Mouse (Mus musculus): ENCODE results near the gene Hif3a. TPM values are rescaled to one million over a fixed set of nuclear protein-coding genes. Genes with fewer than 3 reads are reported as not detected.

The Hif3a gene
- total and polyA plus RNA-seq, 3 experiments: 0.05 to 0.49 (median 0.08) TPM

DNA sequence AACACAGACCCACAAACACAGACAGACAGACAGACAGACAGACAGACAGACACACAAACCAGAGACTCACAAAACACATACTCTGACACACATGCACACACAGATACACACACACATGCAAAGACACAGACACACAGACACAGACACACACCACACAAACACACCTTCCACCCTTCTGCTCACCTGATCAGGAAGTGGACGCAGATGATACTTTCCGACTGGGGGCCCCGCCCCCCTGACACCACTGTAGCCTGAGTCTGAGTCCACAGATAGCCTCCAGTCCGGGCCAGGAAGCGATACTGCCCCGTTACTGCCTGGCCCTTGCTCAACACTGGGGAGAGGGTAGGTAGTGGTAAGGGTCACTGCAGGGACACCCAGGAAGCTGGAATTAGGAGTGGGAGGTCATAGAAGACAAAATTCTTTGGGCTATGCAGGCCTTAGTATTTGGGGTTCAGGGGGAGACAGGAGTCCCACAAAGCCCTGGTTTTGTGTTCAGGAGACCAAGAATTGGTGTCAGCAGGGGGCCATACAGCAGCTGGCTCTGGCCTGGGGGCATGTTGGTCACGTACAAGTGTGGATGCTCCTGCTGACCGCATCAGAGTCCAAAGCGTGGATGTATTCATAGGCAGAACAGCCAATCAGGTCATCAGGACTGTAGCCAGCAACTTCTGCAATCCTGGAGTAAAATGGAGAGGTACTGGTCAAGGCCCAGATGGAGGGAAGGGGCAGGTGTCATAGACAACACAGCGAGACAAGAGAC lies 13.6 kb downstream of the Hif3a start:
- Histone ChIP-seq H3K4me2 (ENCODE audit: insufficient read depth, low read depth, poor library complexity, severe bottlenecking) (no peak overlapping the region), H3K4me3 (replicated peaks in 1 of 3; ENCODE audit: low read depth in 2 of 3, low read length in 2 of 3, poor library complexity in 1 of 3) (no peak overlapping the region), H3K27ac (ENCODE audit: insufficient read depth, low read depth) (no peak overlapping the region), H3K27me3 (replicated peaks) (no peaks in the 10 kb centered on the region), H3K9me3 (replicated peaks; ENCODE audit: low read length) (peaks cover 3% of the 10 kb centered on the region), H3K79me2 (replicated peaks; ENCODE audit: control insufficient read depth, extremely low read depth, insufficient read depth, poor library complexity, severe bottlenecking) (no peaks in the 10 kb centered on the region), H3K9ac (ENCODE audit: insufficient read depth, low read depth) (no peak overlapping the region), H3K36me3 (replicated peaks in 1 of 2; ENCODE audit: control insufficient read depth in 1 of 2, insufficient read depth in 1 of 2, low read length in 1 of 2) (no peaks in the 10 kb centered on the region), H3K4me1 (ENCODE audit: control insufficient read depth in 1 of 2, insufficient read depth in 2 of 2) (peaks cover 3 to 16% of the 10 kb centered on the region in 2 experiments; a peak in 3 of 4 replicates)
- dilution Hi-C loops (cut with MboI; ENCODE audit: extremely low pct_ligation_motif_present, extremely low pct_unique_long_range_greater_than_20kb, low sequenced_read_pairs) (no loop called here), in situ Hi-C loops (cut with MboI; ENCODE audit: low pct_ligation_motif_present, low pct_unique_long_range_greater_than_20kb, low sequenced_read_pairs) (no loop called here)
- DNase-seq (ENCODE audit: extremely low read depth): no peak
- TF ChIP-seq BHLHE40 (IDR thresholded peaks at IDR 0.05; ENCODE audit: low read depth, low read length) (0 out of 2 replicates have a peak, but pooled peaks have one; percentile 9), USF1 (IDR thresholded peaks at IDR 0.05; ENCODE audit: low read depth, low read length) (no peak)

GRCm38 (mm10) chr7:17047041-17047682 lies 15.1 kb downstream of the Hif3a start:
- Histone ChIP-seq H3K9ac (ENCODE audit: insufficient read depth, low read depth) (no peak overlapping the region), H3K4me2 (ENCODE audit: insufficient read depth, low read depth, poor library complexity, severe bottlenecking) (no peak overlapping the region), H3K36me3 (replicated peaks in 1 of 2; ENCODE audit: control insufficient read depth in 1 of 2, insufficient read depth in 1 of 2, low read length in 1 of 2) (no peaks in the 10 kb centered on the region), H3K4me3 (replicated peaks in 1 of 3; ENCODE audit: low read depth in 2 of 3, low read length in 2 of 3, poor library complexity in 1 of 3) (no peak overlapping the region), H3K27ac (ENCODE audit: insufficient read depth, low read depth) (no peak overlapping the region), H3K27me3 (replicated peaks) (no peaks in the 10 kb centered on the region), H3K9me3 (replicated peaks; ENCODE audit: low read length) (peaks cover 2% of the 10 kb centered on the region), H3K79me2 (replicated peaks; ENCODE audit: control insufficient read depth, extremely low read depth, insufficient read depth, poor library complexity, severe bottlenecking) (no peaks in the 10 kb centered on the region), H3K4me1 (ENCODE audit: control insufficient read depth in 1 of 2, insufficient read depth in 2 of 2) (peaks cover 3 to 16% of the 10 kb centered on the region in 2 experiments; a peak in 3 of 4 replicates)
- in situ Hi-C loops (cut with MboI; ENCODE audit: low pct_ligation_motif_present, low pct_unique_long_range_greater_than_20kb, low sequenced_read_pairs): no loop called here
- dilution Hi-C loops (cut with MboI; ENCODE audit: extremely low pct_ligation_motif_present, extremely low pct_unique_long_range_greater_than_20kb, low sequenced_read_pairs): no loop called here
- DNase-seq (ENCODE audit: extremely low read depth): no peak
- TF ChIP-seq CHD2 (IDR thresholded peaks at IDR 0.05; ENCODE audit: low read length) (no peak), CHD1 (IDR thresholded peaks at IDR 0.05; ENCODE audit: low read depth, low read length) (no peak), PAX5 (IDR thresholded peaks at IDR 0.05; ENCODE audit: low read length) (no peak), ELF1 (IDR thresholded peaks at IDR 0.05; ENCODE audit: low read depth, low read length) (no peak), ETS1 (conservative IDR thresholded peaks at IDR 0.05; ENCODE audit: low read depth, low read length) (no peak), USF2 (conservative IDR thresholded peaks at IDR 0.05; ENCODE audit: low read depth, low read length) (no peak)

DNA sequence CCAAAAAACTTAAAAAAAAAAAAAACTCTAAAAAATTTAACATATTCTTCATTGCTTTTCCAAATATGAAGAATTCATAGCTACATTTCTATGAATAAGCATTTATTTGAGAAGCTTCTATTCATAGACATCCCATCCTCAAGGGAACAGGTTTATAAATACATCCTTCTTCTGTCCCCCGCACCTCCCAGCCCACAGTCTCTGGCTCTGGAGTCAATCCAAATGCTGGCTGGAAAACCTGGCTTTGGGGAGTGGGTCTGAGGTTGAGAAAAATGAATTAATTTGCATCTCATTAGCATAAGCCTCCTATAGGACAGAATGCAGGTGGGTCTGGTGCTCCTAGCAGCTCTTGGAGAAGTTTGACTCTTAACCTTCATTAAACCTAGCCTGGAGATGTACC lies 16.5 kb downstream of the Hif3a start:
- TF ChIP-seq POLR2AphosphoS2 (IDR thresholded peaks at IDR 0.05; ENCODE audit: low read depth, low read length): no peak
- no peak for TF ChIP-seq SIN3A (IDR thresholded peaks at IDR 0.05; ENCODE audit: low read length)
- TF ChIP-seq ZKSCAN1 (IDR thresholded peaks at IDR 0.05; ENCODE audit: borderline replicate concordance, low read depth, low read length): no peak
- no peak for TF ChIP-seq ZC3H11A (IDR thresholded peaks at IDR 0.05; ENCODE audit: low read depth, low read length)
- TF ChIP-seq USF2 (conservative IDR thresholded peaks at IDR 0.05; ENCODE audit: low read depth, low read length): no peak
- no peak for TF ChIP-seq TCF12 (IDR thresholded peaks at IDR 0.05; ENCODE audit: low read depth, low read length)
- no peak for TF ChIP-seq CHD2 (IDR thresholded peaks at IDR 0.05; ENCODE audit: low read length)
- TF ChIP-seq JUN (IDR thresholded peaks at IDR 0.05; ENCODE audit: insufficient read depth, low read depth, low read length): no peak
- no peak for TF ChIP-seq GABPA (IDR thresholded peaks at IDR 0.05; ENCODE audit: insufficient replicate concordance, low read depth, low read length)
- no peak for TF ChIP-seq JUND (conservative IDR thresholded peaks at IDR 0.05; ENCODE audit: low read depth, low read length)
- no peak for TF ChIP-seq RAD21 (IDR thresholded peaks at IDR 0.05; ENCODE audit: low read depth, low read length)
- TF ChIP-seq PAX5 (IDR thresholded peaks at IDR 0.05; ENCODE audit: low read length): no peak
- TF ChIP-seq POLR2A (IDR thresholded peaks at IDR 0.05; ENCODE audit: low read depth, low read length): no peak
- no peak for TF ChIP-seq TBP (conservative IDR thresholded peaks at IDR 0.05; ENCODE audit: low read depth, low read length)
- no peak for TF ChIP-seq KAT2A (IDR thresholded peaks at IDR 0.05; ENCODE audit: insufficient replicate concordance, low read length)
- no peak for TF ChIP-seq NRF1 (IDR thresholded peaks at IDR 0.05; ENCODE audit: low read depth, low read length)
- Histone ChIP-seq H3K9me3 (replicated peaks; ENCODE audit: low read length) (peaks cover 2% of the 10 kb centered on the region), H3K36me3 (replicated peaks in 1 of 2; ENCODE audit: control insufficient read depth in 1 of 2, insufficient read depth in 1 of 2, low read length in 1 of 2) (no peaks in the 10 kb centered on the region), H3K4me3 (replicated peaks in 1 of 3; ENCODE audit: low read depth in 2 of 3, low read length in 2 of 3, poor library complexity in 1 of 3) (no peak overlapping the region), H3K4me2 (ENCODE audit: insufficient read depth, low read depth, poor library complexity, severe bottlenecking) (no peak overlapping the region), H3K27me3 (replicated peaks) (no peaks in the 10 kb centered on the region), H3K4me1 (ENCODE audit: control insufficient read depth in 1 of 2, insufficient read depth in 2 of 2) (peaks cover 3 to 10% of the 10 kb centered on the region in 2 experiments; a peak in 3 of 4 replicates), H3K79me2 (replicated peaks; ENCODE audit: control insufficient read depth, extremely low read depth, insufficient read depth, poor library complexity, severe bottlenecking) (no peaks in the 10 kb centered on the region), H3K27ac (ENCODE audit: insufficient read depth, low read depth) (no peak overlapping the region), H3K9ac (ENCODE audit: insufficient read depth, low read depth) (no peak overlapping the region)
- DNase-seq (ENCODE audit: extremely low read depth): no peak
- dilution Hi-C loops (cut with MboI; ENCODE audit: extremely low pct_ligation_motif_present, extremely low pct_unique_long_range_greater_than_20kb, low sequenced_read_pairs): no loop called here
- in situ Hi-C loops (cut with MboI; ENCODE audit: low pct_ligation_motif_present, low pct_unique_long_range_greater_than_20kb, low sequenced_read_pairs): no loop called here

All from CH12.LX (cell line).